Mouse (Mus musculus) heart, postnatal 4 days (tissue): ENCODE results near the gene Shroom1. TPM values are rescaled to one million over a fixed set of nuclear protein-coding genes. Genes with fewer than 3 reads are reported as not detected.

Source experiments
- DNase-seq: peaks from one replicate; pipeline ENCODE4 v3.0.0; 2021
- microRNA-seq, 2 experiments: library from miRNA; unstranded; fragments of <30 nt; microRNA quantifications; one replicate each; pipeline ENCODE4 v1.2.0; 2021 to 2022
- total RNA-seq, 2 experiments: library from RNA; stranded (reverse); gene quantifications; 2 replicates each; pipeline ENCODE4 v1.2.3; 2021

Gene Shroom1
- total RNA-seq, 2 experiments from 2014 or later, result 0.93 to 1.1 TPM

GRCm38 (mm10) chr11:53516775-53517627 lies 60.0 kb downstream of the Shroom1 start:
- no peak for DNase-seq

Small RNA genes within 50 kb of the gene (microRNA-seq; reads per million reads assigned to microRNA genes)
- gene Mir6920, result 0 to 0.61 reads per million in 2 experiments

Other genes with a start within 250 kb of the Shroom1 start
- 100 to 1,000 TPM; 132 to 136 TPM for gene Hspa4, start 156.7 kb upstream of the Shroom1 start, total RNA-seq
- 10 to 100 TPM in 1 of 2 experiments, 1 to 10 TPM in 1; 9.3 to 12.0 TPM for gene Zcchc10, start 132.5 kb upstream of the Shroom1 start, total RNA-seq
- 100 to 1,000 TPM; 141 to 157 TPM for gene Aff4, start 106.4 kb upstream of the Shroom1 start, total RNA-seq
- gene Leap2, start 34.0 kb upstream of the Shroom1 start, total RNA-seq, result not detected
- 1,000 to 10,000 TPM; 1,656 to 1,792 TPM for gene Uqcrq, start 26.4 kb upstream of the Shroom1 start, total RNA-seq
- under 1 TPM in 1 of 2 experiments, not detected in 1; 0.25 TPM for gene Gdf9, start 26.2 kb upstream of the Shroom1 start, total RNA-seq
- gene Gm10447, start 95 bp upstream of the Shroom1 start, total RNA-seq, result not detected
- gene Gm9837, start 13.3 kb downstream of the Shroom1 start, total RNA-seq, result not detected
- gene Gm9945, start 23.0 kb downstream of the Shroom1 start, total RNA-seq, result not detected
- gene Sowaha, start 23.1 kb downstream of the Shroom1 start, total RNA-seq, result under 1 TPM; 0.07 to 0.27 TPM
- 10 to 100 TPM; 62.9 to 65.0 TPM for gene Sept8, start 62.1 kb downstream of the Shroom1 start, total RNA-seq
- 10 to 100 TPM; 14.1 to 14.4 TPM for gene Kif3a, start 110.2 kb downstream of the Shroom1 start, total RNA-seq
- not detected for gene Il4, start 161.5 kb downstream of the Shroom1 start, total RNA-seq
- gene Il13, start 177.5 kb downstream of the Shroom1 start, total RNA-seq, result not detected